Mouse (Mus musculus): ENCODE measurements around the gene Cdk14. TPM values are rescaled to one million over a fixed set of nuclear protein-coding genes. Genes with fewer than 3 reads are reported as not detected.
A peak's percentile ranks its signal among the peaks of the same experiment; 100 is the strongest.

The Cdk14 gene
- total RNA-seq, 2 experiments from 2014 or later = 0.46 to 0.60 TPM

GRCm38 (mm10) chr5:5211034-5211779, 208.9 kb downstream of the Cdk14 start:
- no peak for ATAC-seq (replicated peaks; ENCODE audit: poor library complexity, severe bottlenecking)

DNA sequence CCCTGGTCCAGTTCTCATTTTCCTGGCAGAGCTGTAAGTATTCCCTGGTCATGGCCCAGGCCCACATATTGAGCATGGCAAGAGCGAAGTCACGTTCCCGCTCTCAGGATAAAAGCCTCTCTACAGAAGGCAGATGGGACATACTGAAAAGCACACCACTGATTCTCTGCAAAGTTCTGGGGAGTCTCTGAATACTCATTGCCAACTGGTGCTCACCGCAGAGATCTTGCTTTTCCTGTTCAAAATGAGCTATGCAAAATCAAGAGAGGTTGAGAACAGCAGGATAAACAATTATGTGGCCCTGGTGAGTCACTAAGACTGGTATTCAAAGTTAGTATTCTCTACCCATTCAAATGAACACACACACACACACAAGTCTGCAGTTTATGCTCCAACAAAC, 212.1 kb downstream of the Cdk14 start:
- no peak for ATAC-seq (replicated peaks; ENCODE audit: poor library complexity, severe bottlenecking)

- ATAC-seq (replicated peaks; ENCODE audit: poor library complexity, severe bottlenecking) = peak; percentile 58; the same call in 1 of the 2 replicates
Observed at GRCm38 (mm10) chr5:5206012-5206411, 214.1 kb downstream of the Cdk14 start.

GRCm38 (mm10) chr5:5194562-5195221, 225.4 kb downstream of the Cdk14 start:
- ATAC-seq (replicated peaks; ENCODE audit: poor library complexity, severe bottlenecking) = no peak

GRCm38 (mm10) chr5:5189590-5189989, 230.5 kb downstream of the Cdk14 start:
- no peak for ATAC-seq (replicated peaks; ENCODE audit: poor library complexity, severe bottlenecking)

GRCm38 (mm10) chr5:5185987-5186742, 233.9 kb downstream of the Cdk14 start:
- peak; percentile 27; the same call in 1 of the 2 replicates for ATAC-seq (replicated peaks; ENCODE audit: poor library complexity, severe bottlenecking)

- no peak for ATAC-seq (replicated peaks; ENCODE audit: poor library complexity, severe bottlenecking)
Observed at GRCm38 (mm10) chr5:5185521-5185920, 234.6 kb downstream of the Cdk14 start.

DNA sequence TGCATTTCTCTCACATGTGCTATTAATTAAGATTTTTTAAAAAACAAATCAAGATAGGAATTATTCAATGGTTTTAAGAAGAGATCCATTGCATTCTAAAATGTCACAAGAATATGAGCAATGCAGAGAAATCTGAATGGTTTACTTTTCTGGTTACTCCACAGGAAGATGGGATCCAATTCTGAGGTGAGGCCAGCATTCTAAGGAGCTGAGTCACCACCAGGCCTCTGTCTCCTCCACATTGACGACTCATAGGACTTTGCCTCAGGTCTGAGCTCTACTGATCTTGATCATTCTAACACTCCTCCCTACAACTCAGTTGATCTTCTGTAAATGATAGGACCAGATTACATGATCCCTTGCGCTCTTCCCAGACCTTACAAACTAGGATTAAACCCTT, 239.4 kb downstream of the Cdk14 start:
- no peak for ATAC-seq (replicated peaks; ENCODE audit: poor library complexity, severe bottlenecking)

DNA sequence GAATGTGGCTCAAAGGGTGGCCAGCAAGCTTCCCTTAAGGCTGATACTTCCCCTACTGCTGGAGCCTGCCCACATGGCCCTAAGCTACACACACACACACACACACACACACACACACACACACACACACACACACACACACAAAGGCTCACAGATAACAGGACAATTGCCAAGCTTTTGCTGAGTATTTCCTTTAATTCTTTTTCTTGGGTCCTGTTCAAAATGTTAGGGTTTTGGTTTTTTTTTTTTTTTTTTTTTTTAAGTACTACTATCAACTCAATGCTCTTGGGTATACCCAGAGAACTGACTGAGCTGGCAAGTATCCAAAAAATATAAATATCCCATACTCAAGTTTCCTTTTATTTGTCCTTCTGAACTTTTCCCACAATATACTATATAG, 239.8 kb downstream of the Cdk14 start:
- ATAC-seq (replicated peaks; ENCODE audit: poor library complexity, severe bottlenecking) = no peak

- no peak for ATAC-seq (replicated peaks; ENCODE audit: poor library complexity, severe bottlenecking)
Observed at GRCm38 (mm10) chr5:5176052-5176451, 244.1 kb downstream of the Cdk14 start.

- no peak for ATAC-seq (replicated peaks; ENCODE audit: poor library complexity, severe bottlenecking)
Observed at GRCm38 (mm10) chr5:5175611-5176010, 244.5 kb downstream of the Cdk14 start.

DNA sequence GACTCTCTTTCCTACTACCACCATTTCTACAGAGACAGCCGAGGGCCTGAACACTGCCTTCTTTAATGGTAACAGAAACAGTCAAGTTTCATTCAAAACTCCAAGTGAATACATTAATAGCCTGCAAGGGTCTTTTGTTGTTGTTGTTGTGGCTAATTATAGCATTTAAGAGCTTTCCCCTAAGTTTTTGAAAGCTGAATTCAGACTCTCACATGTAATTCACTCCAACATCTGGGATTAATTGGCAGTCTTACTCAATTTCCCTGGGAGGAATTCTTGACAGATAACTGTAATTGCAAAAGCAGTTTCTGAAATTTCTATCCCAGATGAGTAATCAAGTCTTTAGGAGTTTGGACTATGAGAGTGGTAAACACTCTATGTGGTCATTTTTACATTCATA, 245.0 kb downstream of the Cdk14 start:
- ATAC-seq (replicated peaks; ENCODE audit: poor library complexity, severe bottlenecking) = no peak

DNA sequence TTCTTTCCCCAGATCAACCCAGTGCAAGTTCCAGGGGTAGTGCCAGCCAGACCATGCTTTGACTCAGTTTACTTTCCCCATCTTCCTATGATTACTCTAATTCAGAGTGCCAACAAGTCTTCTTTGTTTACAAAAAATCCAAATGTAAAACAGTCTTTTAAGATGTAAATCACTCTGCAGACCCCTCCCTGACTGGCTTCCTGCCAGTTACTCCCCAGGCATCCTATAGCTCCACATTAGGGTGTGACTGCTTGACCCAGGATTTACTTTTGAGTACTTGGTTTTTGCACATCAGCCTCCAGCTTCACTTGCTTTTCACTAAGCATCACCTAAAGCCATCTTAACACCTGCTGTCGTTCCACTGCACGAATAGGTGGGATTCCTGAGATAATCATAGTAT, 254.0 kb downstream of the Cdk14 start:
- ATAC-seq (replicated peaks; ENCODE audit: poor library complexity, severe bottlenecking) = no peak

GRCm38 (mm10) chr5:5164326-5164725, 255.8 kb downstream of the Cdk14 start:
- no peak for ATAC-seq (replicated peaks; ENCODE audit: poor library complexity, severe bottlenecking)

DNA sequence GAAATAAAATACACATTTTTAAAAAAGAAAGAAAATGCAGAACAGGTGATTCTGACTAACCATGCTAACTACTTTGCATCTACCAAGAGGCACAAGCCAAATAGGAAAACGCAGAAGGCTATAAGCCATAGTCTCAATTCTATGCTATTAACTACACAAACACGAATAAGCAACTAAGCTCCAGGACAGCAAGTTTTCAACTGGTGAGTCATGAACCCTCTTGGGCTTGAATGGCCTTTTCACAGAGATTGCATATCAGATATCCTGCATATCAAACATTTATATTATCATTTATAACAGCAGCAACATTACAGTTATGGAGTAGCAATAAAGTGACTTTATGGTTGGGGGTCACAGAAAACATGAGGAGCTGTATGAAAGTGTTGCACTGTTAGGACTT, 256.3 kb downstream of the Cdk14 start:
- no peak for ATAC-seq (replicated peaks; ENCODE audit: poor library complexity, severe bottlenecking)

GRCm38 (mm10) chr5:5159521-5159920, 260.6 kb downstream of the Cdk14 start:
- ATAC-seq (replicated peaks; ENCODE audit: poor library complexity, severe bottlenecking) = no peak

GRCm38 (mm10) chr5:5139855-5140254, 280.3 kb downstream of the Cdk14 start:
- no peak for ATAC-seq (replicated peaks; ENCODE audit: poor library complexity, severe bottlenecking)

DNA sequence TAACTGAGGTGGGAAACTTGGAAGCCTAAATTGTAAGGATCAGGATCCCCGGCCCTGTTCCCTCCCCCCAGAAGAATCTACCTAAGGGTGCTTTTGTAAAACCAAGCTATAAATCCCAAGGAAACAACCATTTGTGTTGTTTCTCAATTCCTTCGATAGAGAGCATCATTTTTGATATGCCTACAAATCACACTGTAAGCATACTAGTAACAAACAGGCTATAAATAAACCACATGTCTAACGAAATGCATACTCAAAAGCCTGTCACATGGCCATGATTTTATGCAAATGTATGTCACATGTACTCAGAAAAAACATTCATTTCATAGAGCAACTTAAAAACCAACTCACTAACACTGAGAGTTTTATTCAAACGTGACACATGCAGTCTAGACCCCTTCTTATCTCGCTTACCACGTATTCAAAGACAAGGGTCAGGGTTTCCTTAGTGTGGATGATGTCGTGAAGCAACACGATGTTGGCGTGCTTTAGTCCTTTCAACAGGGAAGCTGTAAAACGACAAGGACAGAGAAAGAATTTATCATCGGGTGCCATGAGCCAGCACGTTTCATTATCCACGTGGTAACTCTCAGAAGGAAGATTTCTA, 285.1 kb downstream of the Cdk14 start:
- ATAC-seq (replicated peaks; ENCODE audit: poor library complexity, severe bottlenecking) = no peak

DNA sequence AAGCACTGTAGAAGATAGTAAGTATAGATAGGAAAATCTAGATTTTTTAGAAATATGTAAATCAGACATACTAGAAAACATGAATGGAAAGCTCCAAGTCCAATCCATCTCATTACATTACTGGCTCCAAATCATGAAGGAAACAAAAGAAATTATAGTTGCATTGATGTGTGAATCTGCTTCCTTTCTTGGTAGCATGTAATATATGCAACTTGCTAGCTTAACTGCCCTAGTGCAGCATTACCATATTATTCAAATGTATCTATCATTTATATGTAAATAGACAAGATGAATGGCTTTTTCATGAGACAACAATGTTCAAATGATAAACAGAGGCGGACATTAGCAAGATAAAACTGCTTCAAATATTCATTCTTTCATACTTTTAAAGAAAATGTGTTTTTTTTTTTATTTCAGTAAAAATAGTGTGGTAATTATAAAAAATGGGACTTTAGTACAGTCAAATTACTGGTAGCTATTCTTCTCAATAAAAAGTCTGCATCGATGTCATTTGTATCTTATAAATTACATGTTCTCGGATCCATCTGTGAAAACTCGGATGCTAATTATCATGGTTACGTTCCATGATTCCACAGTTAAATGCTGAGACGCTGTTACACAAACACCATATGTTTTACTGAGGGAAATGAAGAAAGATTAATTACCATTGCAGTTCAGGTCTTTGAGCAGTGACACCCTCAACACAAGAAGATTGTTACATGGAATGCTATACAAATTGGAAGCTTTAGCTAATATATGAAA, 285.8 kb downstream of the Cdk14 start:
- ATAC-seq (replicated peaks; ENCODE audit: poor library complexity, severe bottlenecking) = no peak

GRCm38 (mm10) chr5:5128852-5129251, 291.3 kb downstream of the Cdk14 start:
- no peak for ATAC-seq (replicated peaks; ENCODE audit: poor library complexity, severe bottlenecking)

Data from granulocyte monocyte progenitor cell, adult 5-6 weeks (primary cell).